Mouse (Mus musculus): ENCODE data around the gene Mast2. TPM values are rescaled to one million over a fixed set of nuclear protein-coding genes. Genes with fewer than 3 reads are reported as not detected.

Mast2 gene
- total RNA-seq (2021), result 10 to 100 TPM; 98.2 to 98.4 TPM

- peak; percentile 89 for DNase-seq
Observed at GRCm38 (mm10) chr4:116464126-116464981, at the start of gene Mast2. TSS of gene Mast2 (minus strand) at chr4:116464183.

DNA sequence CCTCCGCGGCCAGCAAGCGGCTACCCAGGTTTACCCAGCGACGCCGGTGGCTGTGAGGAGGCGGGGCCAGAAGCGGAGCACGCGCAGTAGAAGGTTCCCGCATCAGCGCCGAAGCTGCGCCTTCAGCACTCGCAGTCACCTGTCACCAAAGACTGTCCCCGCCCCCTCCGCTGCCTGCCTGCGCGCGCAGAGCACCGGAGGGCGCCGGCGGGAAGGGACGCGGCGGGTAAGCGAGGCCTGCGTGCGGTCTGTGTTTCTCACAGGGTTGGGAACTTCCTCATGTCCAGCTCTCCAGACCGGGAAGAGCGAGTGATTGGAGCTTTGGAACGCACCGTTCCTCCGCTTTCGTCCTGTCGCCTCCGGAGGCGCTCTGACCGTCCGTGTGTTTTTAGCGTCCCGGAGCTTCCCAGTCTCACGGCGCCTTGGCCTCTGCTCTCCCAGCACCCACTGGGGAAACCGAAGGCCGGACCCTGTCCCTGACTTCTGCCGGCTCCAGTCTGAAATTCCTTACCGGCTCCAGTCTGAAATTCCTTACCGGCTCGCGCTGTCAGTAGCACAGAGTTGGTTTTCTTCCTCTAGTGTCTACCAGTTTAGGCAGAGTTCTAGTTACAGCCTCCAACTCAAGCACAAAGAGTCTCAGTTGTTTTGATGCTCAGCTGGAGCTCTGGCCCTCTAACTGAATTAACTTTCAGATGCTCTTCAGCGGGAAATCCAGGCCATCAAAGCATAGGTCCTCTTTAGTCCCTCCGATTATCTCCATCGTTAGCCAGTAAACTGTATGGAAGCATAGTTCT is 43.6 kb upstream of the Mast2 start, which contains the start of gene Ipp:
Gene Ipp (plus strand): TSS at position 125 of the 794 bp plus-strand sequence.
- peak; percentile 96 for DNase-seq

DNA sequence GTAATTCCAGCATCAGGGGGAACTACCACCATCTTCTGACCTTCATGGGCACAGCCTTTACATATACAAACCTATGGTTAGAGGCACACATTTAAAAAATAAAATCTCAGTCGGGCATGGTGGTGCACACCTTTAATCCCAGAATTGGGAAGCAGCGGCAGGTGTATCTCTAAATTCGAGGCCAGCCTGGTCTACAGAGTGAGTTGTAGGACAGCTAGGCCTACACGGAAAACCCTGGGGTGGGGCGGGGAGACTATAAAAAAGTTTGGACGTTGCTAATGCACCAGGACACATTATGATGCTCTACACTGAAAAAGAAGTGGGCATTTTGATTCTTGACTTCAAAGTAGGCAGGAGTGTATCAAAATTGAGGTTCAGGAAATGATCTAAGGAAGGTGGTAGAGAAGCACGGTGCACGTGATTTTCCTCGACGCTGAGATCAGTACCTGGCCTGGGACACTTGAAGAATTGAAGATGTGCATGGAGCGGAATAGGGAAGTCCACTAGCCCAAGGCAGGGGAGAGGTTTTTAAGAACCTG is 43.0 kb upstream of the Mast2 start:
- DNase-seq, result peak; percentile 7

GRCm38 (mm10) chr4:116499978-116500377 is 36.0 kb upstream of the Mast2 start:
- no peak for DNase-seq

GRCm38 (mm10) chr4:116493646-116494045 is 29.7 kb upstream of the Mast2 start:
- no peak for DNase-seq

DNA sequence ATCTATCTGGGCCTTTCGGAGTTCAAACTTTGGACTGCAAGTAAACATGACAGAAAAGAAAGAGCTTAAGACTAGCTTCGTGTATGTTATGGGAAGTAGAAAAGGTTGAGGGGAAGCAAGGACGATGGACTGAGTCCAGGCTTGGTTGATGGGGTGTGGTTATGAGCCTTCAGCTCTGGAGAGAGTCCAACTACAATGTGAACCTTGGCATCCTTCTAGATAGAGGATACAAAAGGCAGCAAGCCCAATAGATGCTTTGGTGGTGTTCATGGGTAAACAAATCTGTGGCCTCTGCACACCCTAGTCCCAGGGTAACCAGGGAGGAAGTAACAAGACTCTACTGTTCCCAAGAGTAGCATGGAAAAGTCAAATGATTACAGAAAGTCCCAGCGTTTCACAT is 28.5 kb upstream of the Mast2 start:
- peak; percentile 9 for DNase-seq

GRCm38 (mm10) chr4:116491886-116492285 is 27.9 kb upstream of the Mast2 start:
- DNase-seq, result no peak

DNA sequence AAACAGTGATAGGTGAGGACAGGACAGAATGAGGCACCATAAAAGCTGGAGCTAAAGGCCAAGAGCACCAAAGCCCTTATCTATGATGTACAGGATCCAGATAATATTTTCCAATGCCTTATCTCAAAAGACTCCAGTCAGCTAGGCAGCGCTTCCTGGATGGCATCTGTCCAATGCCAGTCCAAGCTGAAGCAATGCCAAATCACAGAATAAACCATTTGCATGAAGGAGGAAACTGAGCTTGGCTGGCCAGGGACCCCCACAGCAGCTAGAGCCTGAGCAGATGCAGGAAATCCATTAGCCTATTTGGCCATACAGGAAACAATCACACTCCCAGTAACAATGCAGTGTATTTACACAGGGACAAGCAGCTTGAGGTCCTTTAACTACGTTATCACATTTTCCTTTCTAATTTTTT is 27.1 kb upstream of the Mast2 start:
- DNase-seq, result peak; percentile 68

DNA sequence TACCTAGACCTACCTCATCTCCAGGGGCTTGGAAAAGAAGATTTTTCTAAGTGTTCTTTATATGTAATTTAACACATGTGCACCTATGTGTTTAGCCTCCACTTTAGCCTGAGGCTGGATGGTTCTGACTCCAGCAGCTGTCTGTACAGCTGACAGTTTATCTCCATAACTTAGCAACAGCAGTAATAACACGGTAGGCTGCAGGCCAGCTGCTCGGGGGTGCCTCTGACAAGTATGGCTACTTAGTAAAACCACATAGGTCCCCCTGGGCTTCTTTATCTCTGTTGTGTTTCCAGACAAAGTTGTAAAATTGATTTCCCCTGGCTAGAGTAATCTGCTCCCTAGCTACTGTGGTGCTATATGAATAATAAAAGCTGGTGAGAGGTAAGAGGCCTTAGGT is 19.5 kb upstream of the Mast2 start:
- peak; percentile 66 for DNase-seq

- no peak for DNase-seq
Observed at GRCm38 (mm10) chr4:116481322-116481721, 17.3 kb upstream of the Mast2 start.

DNA sequence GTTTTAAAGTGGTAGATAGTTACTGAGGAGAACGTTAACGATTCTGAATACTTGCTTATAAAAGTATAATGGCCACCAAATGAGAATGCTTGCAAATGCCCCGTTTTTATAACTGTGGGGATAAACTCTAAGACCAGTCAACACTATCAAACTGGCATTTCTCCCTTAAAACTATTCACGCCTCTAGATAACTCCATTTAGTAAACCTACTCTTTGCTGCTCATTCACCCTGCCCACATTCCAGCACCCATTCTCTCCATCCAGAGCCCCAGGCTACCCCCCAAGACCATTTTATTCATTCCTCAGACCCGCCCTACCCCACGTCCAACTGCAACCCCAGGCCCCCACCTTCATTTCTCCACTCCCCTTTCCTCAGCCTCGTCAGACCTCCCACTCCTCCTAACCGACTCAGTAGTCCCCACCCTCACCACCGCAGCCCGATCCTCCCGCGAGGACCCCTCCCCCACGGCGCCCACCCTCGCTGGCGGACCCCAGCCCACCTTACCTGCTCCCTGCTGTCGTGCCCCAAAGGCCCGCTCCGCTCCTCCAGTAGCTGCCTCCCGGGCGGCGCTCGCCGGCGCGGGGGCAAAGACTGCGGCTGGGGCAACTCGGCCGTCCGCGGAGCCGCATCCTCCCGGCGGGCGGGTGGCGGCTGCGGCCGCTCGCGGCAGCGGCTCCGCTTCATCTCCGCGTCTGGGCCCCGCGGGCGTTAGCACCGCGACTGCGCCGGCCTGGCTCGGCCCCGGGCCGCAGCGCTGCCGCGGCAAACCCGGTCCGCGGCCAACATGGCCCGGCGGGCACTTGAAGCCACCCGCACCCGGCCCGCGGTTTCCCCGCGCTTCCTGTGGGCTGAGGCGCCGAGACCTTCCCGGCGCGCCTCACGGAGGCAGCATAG is 505 bp downstream of the Mast2 start:
- peak; percentile 58 for DNase-seq

DNA sequence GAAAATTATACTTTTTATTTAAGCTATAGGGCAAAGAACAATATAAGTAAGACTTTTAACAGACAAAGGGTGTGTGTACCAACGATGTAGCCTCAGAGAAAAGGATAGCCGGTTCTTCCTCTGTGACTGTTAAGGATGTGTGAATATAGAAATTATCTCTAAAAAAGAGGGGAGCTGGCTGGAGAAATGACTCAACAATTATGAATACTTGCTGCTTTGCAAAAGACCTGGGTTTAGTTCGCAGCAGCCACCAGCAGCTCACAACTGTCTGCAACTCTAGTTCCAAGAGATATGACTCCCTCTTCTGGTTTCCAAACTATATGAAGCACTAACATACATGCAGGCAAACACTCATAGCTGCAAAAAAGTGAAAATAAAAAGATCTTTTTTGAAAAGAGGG is 2.0 kb downstream of the Mast2 start:
- DNase-seq, result no peak

GRCm38 (mm10) chr4:116451553-116451952 is 12.4 kb downstream of the Mast2 start:
- no peak for DNase-seq

- no peak for DNase-seq
Observed at GRCm38 (mm10) chr4:116449951-116450350, 14.0 kb downstream of the Mast2 start.

DNA sequence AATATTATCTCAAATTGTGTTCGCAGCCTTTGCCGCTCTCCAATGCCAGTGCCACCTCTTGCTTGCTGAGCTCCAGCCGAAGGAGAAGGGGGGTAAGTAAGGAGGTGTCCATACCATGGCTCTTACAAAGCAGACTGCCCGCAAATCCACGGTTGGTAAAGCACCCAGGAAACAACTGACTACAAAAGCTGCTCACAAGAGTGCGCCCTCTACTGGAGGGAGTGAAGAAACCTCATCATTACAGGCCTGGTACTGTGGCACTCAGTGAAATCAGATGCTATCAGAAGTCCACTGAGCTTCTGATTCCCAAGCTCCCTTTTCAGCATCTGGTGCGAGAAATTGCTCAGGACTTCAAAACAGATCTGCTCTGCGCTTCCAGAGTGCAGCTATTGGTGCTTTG is 15.3 kb downstream of the Mast2 start:
- DNase-seq, result peak; percentile 66

DNA sequence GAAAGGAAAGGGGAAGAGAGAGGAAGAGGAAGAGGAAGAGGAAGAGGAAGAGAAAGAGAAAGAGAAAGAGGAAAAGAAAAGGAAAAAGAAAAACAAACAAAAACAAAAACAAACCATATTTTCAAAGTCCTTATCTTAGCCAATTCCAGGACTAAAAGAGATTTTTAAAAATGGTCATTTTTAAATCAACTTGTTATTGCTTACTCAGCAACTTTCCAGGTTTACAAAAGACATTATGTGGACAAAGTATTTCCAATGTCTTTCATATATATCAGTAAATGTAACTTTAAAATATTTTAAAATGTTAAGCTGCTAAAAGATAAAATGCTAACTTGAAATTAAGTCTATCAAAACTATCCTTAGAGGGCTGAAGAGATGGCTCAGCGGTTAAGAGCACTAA is 24.6 kb downstream of the Mast2 start:
- DNase-seq, result no peak

GRCm38 (mm10) chr4:116438561-116438960 is 25.4 kb downstream of the Mast2 start:
- DNase-seq, result no peak

DNA sequence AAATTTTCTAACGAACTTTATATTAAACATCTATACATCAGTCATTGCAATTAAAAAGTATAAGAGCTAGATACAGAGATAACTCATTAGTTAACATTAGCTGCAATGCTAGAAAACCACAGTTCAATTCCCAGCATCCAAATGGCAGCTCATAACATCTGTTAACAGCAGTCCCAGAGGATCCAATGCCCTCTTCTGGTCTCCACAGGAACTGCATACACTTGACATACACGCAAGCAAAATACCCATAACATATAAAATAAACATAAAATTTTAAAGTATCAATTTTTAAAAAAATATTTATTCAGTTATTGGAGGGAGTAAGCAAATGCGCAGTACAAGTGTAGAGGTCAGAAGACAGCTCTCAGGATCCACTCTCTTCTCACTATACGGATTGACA is 28.4 kb downstream of the Mast2 start:
- no peak for DNase-seq

GRCm38 (mm10) chr4:116422186-116422585 is 41.8 kb downstream of the Mast2 start:
- no peak for DNase-seq

GRCm38 (mm10) chr4:116421170-116421569 is 42.8 kb downstream of the Mast2 start:
- DNase-seq, result peak; percentile 63

DNA sequence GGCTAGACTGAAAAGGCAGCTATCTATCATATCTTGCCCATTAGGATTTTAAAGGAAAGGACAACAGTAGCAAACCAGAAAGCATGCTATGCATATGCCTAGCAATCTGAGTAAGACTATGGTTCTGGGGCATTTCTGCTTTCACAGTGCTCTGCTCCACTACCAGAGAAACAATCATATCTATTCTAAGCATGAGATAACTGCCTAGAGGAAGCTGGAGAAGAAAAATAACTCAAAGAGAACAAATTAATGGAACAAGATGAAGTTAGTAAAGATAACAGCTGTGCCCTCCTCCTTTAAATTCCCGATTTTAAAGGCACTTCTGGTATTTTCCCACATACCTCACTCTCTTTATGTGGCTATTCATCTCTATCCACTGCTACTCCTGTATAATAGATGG is 51.0 kb downstream of the Mast2 start:
- DNase-seq, result no peak

DNA sequence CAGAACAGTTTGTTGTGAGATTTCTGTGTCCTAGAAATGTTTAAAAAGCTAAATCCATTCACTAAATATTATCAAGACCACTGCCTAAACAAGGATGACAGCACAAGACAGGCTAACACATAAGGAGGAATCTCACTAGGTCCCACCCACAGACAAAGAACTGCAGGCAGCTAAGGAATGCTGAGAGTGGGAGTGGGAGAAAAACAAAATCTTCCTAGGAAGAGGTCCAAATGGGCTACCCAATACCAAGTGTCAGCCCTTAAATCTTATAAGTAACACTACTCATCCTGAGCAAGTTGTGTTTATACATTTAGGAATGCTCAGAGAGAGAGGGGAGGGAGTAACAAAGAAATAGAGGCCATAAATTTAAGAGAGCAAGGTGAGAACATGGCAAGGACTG is 52.6 kb downstream of the Mast2 start:
- no peak for DNase-seq

Measured in heart, postnatal 4 days (tissue).